Mouse (Mus musculus) G1E (cell line): ENCODE measurements around the gene Nrxn3.

Experiments
- CTCF ChIP-seq: IDR thresholded peaks from 2 replicates; pipeline ENCODE4 v1.5.1; 2012; ENCODE audit warnings: low read depth, low read length, inconsistent platforms, mixed read lengths
- GATA1 ChIP-seq: IDR thresholded peaks from 2 replicates; pipeline ENCODE4 v1.6.1; 2012; ENCODE audit warnings: borderline replicate concordance, low read length, inconsistent platforms, mixed read lengths
- GATA2 ChIP-seq: IDR thresholded peaks from 2 replicates; pipeline ENCODE4 v1.6.1; 2012; ENCODE audit warnings: low read depth, low read length, inconsistent platforms, borderline replicate concordance
- POLR2AphosphoS5 ChIP-seq: IDR thresholded peaks from 2 replicates; pipeline ENCODE4 v1.6.1; 2012; ENCODE audit warnings: low read depth, low read length, inconsistent platforms; ENCODE audit not compliant: insufficient replicate concordance
- TAL1 ChIP-seq: conservative IDR thresholded peaks from 2 replicates; pipeline ENCODE4 v1.6.1; 2012; ENCODE audit warnings: low read depth, low read length, inconsistent platforms, mixed read lengths

GRCm38 (mm10) chr12:88987046-88987445 is 264.4 kb downstream of the Nrxn3 start:
- peak; percentile 6; the same call in 1 of the 2 replicates for TF ChIP-seq CTCF
- TF ChIP-seq TAL1 = no peak
- TF ChIP-seq POLR2AphosphoS5 = no peak
- TF ChIP-seq GATA1 = no peak
- no peak for TF ChIP-seq GATA2
